Mouse (Mus musculus) small intestine, adult 2 months (tissue): Measurements from ENCODE around the gene Hoxc12.

ENCODE experiments used
- CTCF ChIP-seq: fragments of 200-500 bp; IDR thresholded peaks from 2 replicates; pipeline ENCODE4 v1.5.1; 2012; ENCODE audit warnings: low read depth, mild to moderate bottlenecking, control low read depth, inconsistent platforms, low read length, moderate library complexity, mixed read lengths; ENCODE audit not compliant: insufficient replicate concordance, insufficient read length; ENCODE audit errors: extremely low read depth
- POLR2A ChIP-seq: fragments of 200-500 bp; IDR thresholded peaks from 2 replicates; pipeline ENCODE4 v1.6.1; 2012; ENCODE audit warnings: low read depth, mild to moderate bottlenecking, control low read depth, inconsistent platforms, low read length, moderate library complexity

- TF ChIP-seq CTCF (no peak), POLR2A (no peak)
These were observed 14.6 kb upstream of the Hoxc12 start for GRCm38 (mm10) chr15:102922012-102922362.
